Mouse (Mus musculus) limb, embryonic 10.5 days (tissue): Measurements from ENCODE around the gene Myl4. TPM values are rescaled to one million over a fixed set of nuclear protein-coding genes. Genes with fewer than 3 reads are reported as not detected.
A peak's percentile ranks its signal among the peaks of the same experiment; 100 is the strongest.
"Not testable (repeated sequence)": the region's sequence is repeated elsewhere in the genome, so short reads cannot be mapped to it uniquely, and the experiment has no call there.

Experiments
- DNase-seq: peaks from one replicate; pipeline ENCODE4 v3.0.0-alpha.2; 2017; ENCODE audit warnings: low spot score
- H3K27ac ChIP-seq: fragments of 300-500 bp; sonication (generic); 2 replicates; pipeline ENCODE4 v1.5.1; 2016; ENCODE audit warnings: mild to moderate bottlenecking
- H3K27me3 ChIP-seq: fragments of 300-500 bp; sonication (generic); 2 replicates; pipeline ENCODE4 v1.6.1; 2016; ENCODE audit warnings: low read depth, mild to moderate bottlenecking; ENCODE audit not compliant: poor library complexity, severe bottlenecking
- H3K36me3 ChIP-seq: fragments of 300-500 bp; sonication (generic); 2 replicates; pipeline ENCODE4 v1.6.1; 2016; ENCODE audit warnings: mild to moderate bottlenecking, moderate library complexity
- H3K4me1 ChIP-seq: fragments of 300-500 bp; sonication (generic); 2 replicates; pipeline ENCODE4 v1.6.1; 2016
- H3K4me3 ChIP-seq: fragments of 300-500 bp; sonication (generic); 2 replicates; pipeline ENCODE4 v1.5.1; 2016; ENCODE audit warnings: mild to moderate bottlenecking, moderate library complexity
- H3K9me3 ChIP-seq: fragments of 300-500 bp; sonication (generic); replicated peaks from 2 replicates; pipeline ENCODE4 v1.6.1; 2016; ENCODE audit warnings: mild to moderate bottlenecking
- WGBS: fragments of 180-500 bp; shearing (Covaris S2); methylation state at CpG from one replicate; pipeline ENCODE4 v1.1.7; 2016; 5-methylcytosine and 5-hydroxymethylcytosine counted together
- polyA plus RNA-seq: library from polyadenylated mRNA; unstranded; fragments of >200 nt; fragmentation: Nextera tagmentation; extraction: Ambion mirVana; gene quantifications from 2 replicates; pipeline ENCODE4 v1.2.1, GENCODE M21; 2016

Myl4 gene
- polyA plus RNA-seq = 3.0 and 3.1 TPM in 2 replicates

DNA sequence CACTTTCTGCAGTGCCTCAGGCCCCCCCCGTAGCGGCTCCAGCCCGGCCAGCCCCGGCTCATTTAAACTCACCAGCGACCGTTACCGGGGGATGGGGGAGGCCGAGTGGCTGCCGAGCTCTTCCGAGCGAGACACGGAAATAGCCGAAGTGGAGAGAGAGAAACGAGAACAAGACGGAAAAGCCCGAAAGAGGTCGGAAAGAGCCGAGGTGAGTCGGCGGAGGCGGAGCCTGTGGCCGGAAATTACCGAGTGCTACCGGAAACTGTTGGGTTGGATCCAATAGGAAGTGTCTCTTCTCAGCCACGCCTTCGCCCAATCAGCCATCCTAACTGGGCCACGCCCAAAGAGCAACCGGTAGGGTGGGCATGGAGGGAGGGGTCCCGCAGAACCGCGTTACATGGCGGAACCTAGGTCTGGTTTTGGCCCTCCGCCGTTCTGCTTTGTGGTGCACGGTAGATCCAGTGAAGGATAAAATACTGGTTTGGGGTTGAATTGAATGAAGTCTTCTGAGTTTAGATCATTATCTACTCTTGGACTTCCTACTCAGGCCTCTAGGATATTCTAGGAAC, at the start of gene Myl4, which contains the start of gene Cdc27:
Myl4 (plus strand) TSS at position 258 of the 569 bp plus-strand sequence.
Cdc27 (minus strand) TSS at position 215 of the 569 bp plus-strand sequence.
- peak; percentile 99 for DNase-seq
- under 1% methylated on average over 35 of the region's 35 CpGs for WGBS
- no peaks in the 10 kb centered on the region for H3K27me3 ChIP-seq
- H3K9me3 ChIP-seq = no peaks in the 10 kb centered on the region
- peak within 1 kb of the TSS; percentile 99 for H3K27ac ChIP-seq
- peak within 1 kb of the TSS; percentile 92 for H3K4me3 ChIP-seq
- H3K4me1 ChIP-seq = peaks cover 13% of the 10 kb centered on the region
- peaks cover 15% of the 10 kb centered on the region for H3K36me3 ChIP-seq

GRCm38 (mm10) chr11:104508455-104508854, 42.0 kb upstream of the Myl4 start:
- H3K36me3 ChIP-seq = peaks cover 98% of the 10 kb centered on the region
- no peaks in the 10 kb centered on the region for H3K9me3 ChIP-seq
- H3K4me1 ChIP-seq = no peaks in the 10 kb centered on the region
- no peak overlapping the region for H3K27ac ChIP-seq
- no peaks in the 10 kb centered on the region for H3K27me3 ChIP-seq
- DNase-seq = no peak
- WGBS = 88% methylated on average over 4 of the region's 4 CpGs
- no peak overlapping the region for H3K4me3 ChIP-seq

- Histone ChIP-seq H3K36me3 (peaks cover 100% of the 10 kb centered on the region), H3K27me3 (no peaks in the 10 kb centered on the region), H3K9me3 (no peaks in the 10 kb centered on the region), H3K27ac (no peak overlapping the region), H3K4me1 (no peaks in the 10 kb centered on the region), H3K4me3 (no peak overlapping the region)
- 90% methylated on average over 2 of the region's 2 CpGs for WGBS
- DNase-seq = no peak
Observed at GRCm38 (mm10) chr11:104510606-104511005, 39.9 kb upstream of the Myl4 start.

DNA sequence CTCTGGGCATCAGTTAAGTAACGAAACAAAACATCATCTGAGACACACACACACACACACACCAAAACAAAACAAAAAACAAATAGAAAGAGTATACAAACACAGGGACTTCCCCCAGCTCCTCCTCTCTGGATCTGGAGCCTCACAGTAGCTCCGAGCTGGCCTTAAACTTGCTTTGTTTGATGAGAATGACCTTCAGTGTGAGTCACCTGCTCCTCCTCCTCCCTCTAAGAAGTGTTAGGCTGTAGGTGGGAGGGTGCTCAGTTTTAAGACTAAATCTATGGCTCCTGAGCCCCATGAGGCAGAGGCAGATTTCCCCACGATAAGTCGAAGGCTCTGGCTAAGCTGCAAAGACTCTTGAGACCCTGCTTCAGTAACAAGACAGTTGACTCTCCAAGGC, 38.0 kb upstream of the Myl4 start:
- Histone ChIP-seq H3K4me1 (no peaks in the 10 kb centered on the region), H3K27me3 (no peaks in the 10 kb centered on the region), H3K27ac (no peak overlapping the region), H3K9me3 (no peaks in the 10 kb centered on the region), H3K36me3 (peaks cover 100% of the 10 kb centered on the region), H3K4me3 (no peak overlapping the region)
- 91% methylated on average over 4 of the region's 4 CpGs for WGBS
- no peak for DNase-seq

- WGBS = 95% methylated on average over 6 of the region's 6 CpGs
- H3K4me1 ChIP-seq = no peaks in the 10 kb centered on the region
Observed at GRCm38 (mm10) chr11:104525935-104526334, 24.5 kb upstream of the Myl4 start.

GRCm38 (mm10) chr11:104536843-104537242, 13.6 kb upstream of the Myl4 start:
- Histone ChIP-seq H3K4me3 (no peak overlapping the region), H3K9me3 (no peaks in the 10 kb centered on the region), H3K27me3 (no peaks in the 10 kb centered on the region), H3K27ac (no peak overlapping the region), H3K4me1 (no peaks in the 10 kb centered on the region), H3K36me3 (peaks cover 69% of the 10 kb centered on the region)
- peak; percentile 25 for DNase-seq
- WGBS = 90% methylated on average over 2 of the region's 2 CpGs

More at GRCm38 (mm10) chr11:104525935-104526334, 24.5 kb upstream of the Myl4 start:
- no peak overlapping the region for H3K4me3 ChIP-seq
- no peak for DNase-seq
- H3K9me3 ChIP-seq = no peaks in the 10 kb centered on the region
- no peak overlapping the region for H3K27ac ChIP-seq
- no peaks in the 10 kb centered on the region for H3K27me3 ChIP-seq
- peaks cover 99% of the 10 kb centered on the region for H3K36me3 ChIP-seq

DNA sequence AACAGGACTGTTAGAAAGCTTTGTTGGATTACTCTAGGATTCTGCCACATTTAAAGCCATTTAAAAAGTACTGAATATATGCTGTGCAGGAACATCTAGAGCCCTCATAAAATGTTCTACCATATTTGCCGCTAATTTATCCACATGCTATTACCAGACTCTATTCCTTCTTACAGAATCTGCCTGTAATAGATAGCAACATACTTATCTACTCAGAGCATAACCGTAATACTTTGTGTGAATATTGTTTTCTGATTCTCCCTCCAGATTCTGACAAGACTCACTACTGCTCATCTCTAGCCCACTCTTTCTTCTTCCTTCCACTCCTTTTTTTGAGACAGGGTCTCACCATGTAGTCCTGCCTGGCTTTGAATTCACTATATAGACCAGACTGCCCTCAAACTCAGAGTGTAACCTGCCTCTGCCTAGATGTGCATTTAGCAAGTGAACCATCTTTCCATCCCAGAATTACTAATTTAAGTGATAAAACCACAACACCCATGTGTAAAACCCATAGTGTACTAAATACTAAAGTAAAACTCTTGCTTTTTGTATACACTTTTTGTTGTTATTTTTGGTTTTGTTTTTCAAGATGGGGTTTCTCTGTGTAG, 12.4 kb upstream of the Myl4 start:
- H3K9me3 ChIP-seq = no peaks in the 10 kb centered on the region
- H3K27ac ChIP-seq = no peak overlapping the region
- H3K36me3 ChIP-seq = peaks cover 61% of the 10 kb centered on the region
- H3K27me3 ChIP-seq = no peaks in the 10 kb centered on the region
- DNase-seq = no peak
- no peak overlapping the region for H3K4me3 ChIP-seq
- 93% methylated on average over 2 of the region's 2 CpGs for WGBS
- H3K4me1 ChIP-seq = no peaks in the 10 kb centered on the region

- H3K27ac ChIP-seq = no peak overlapping the region
- H3K9me3 ChIP-seq = no peaks in the 10 kb centered on the region
- H3K4me3 ChIP-seq = no peak overlapping the region
- 94% methylated on average over 5 of the region's 5 CpGs for WGBS
- DNase-seq = peak; percentile 8
- H3K27me3 ChIP-seq = no peaks in the 10 kb centered on the region
- H3K4me1 ChIP-seq = no peaks in the 10 kb centered on the region
- H3K36me3 ChIP-seq = peaks cover 56% of the 10 kb centered on the region
Observed at GRCm38 (mm10) chr11:104539811-104540210, 10.7 kb upstream of the Myl4 start.

- peaks cover 61% of the 10 kb centered on the region for H3K36me3 ChIP-seq
- not testable (repeated sequence) for DNase-seq, H3K27me3 ChIP-seq, H3K4me3 ChIP-seq, H3K4me1 ChIP-seq, H3K9me3 ChIP-seq, H3K27ac ChIP-seq
- 96% methylated on average over 2 of the region's 2 CpGs for WGBS
Observed at GRCm38 (mm10) chr11:104543337-104543736, 7.1 kb upstream of the Myl4 start.

- Histone ChIP-seq H3K36me3 (peaks cover 54% of the 10 kb centered on the region), H3K27ac (no peak overlapping the region), H3K4me1 (peaks cover 10% of the 10 kb centered on the region), H3K4me3 (no peak overlapping the region), H3K27me3 (no peaks in the 10 kb centered on the region), H3K9me3 (no peaks in the 10 kb centered on the region)
- DNase-seq = no peak
- 95% methylated on average over 2 of the region's 2 CpGs for WGBS
Observed at GRCm38 (mm10) chr11:104544507-104544906, 6.0 kb upstream of the Myl4 start.

- 96% methylated on average over 3 of the region's 3 CpGs for WGBS
- Histone ChIP-seq H3K9me3 (no peaks in the 10 kb centered on the region), H3K27me3 (no peaks in the 10 kb centered on the region), H3K4me1 (peaks cover 13% of the 10 kb centered on the region), H3K27ac (no peak overlapping the region), H3K4me3 (no peak overlapping the region), H3K36me3 (peaks cover 38% of the 10 kb centered on the region)
- no peak for DNase-seq
Observed at GRCm38 (mm10) chr11:104547502-104547901, 3.0 kb upstream of the Myl4 start.

GRCm38 (mm10) chr11:104549438-104550405, 741 bp upstream of the Myl4 start:
- H3K4me3 ChIP-seq = peak overlapping the region; percentile 92
- under 1% methylated on average over 53 of the region's 53 CpGs for WGBS
- H3K9me3 ChIP-seq = no peaks in the 10 kb centered on the region
- peaks cover 23% of the 10 kb centered on the region for H3K36me3 ChIP-seq
- H3K4me1 ChIP-seq = peaks cover 13% of the 10 kb centered on the region
- DNase-seq = peak; percentile 46
- H3K27ac ChIP-seq = peak overlapping the region; percentile 99
- H3K27me3 ChIP-seq = no peaks in the 10 kb centered on the region

DNA sequence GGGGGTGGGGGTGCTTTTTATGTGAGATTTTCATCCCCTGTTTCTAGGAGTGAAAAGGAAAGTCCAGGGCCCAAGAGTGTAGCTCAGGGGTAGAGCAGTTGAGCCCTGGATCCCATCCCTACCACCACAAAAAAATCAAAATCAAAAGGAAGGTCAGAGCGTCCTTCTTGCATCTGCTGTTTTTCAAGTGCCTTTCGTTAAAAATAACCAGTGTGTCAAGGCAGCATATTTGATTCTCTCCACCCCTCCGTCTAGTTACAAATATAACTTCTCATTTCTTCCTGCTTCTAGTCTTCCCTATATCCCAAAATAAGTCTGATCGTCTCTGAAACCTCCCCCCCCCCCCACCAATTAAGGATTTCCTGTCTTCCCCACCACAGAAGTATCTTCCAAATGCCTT, 7.6 kb downstream of the Myl4 start:
- Histone ChIP-seq H3K27me3 (no peaks in the 10 kb centered on the region), H3K9me3 (no peaks in the 10 kb centered on the region), H3K4me1 (peaks cover 6% of the 10 kb centered on the region; the same call in 1 of the 2 replicates), H3K36me3 (no peaks in the 10 kb centered on the region), H3K27ac (no peak overlapping the region), H3K4me3 (no peak overlapping the region)
- 77% methylated on average over 4 of the region's 4 CpGs for WGBS
- DNase-seq = no peak
